Mouse (Mus musculus): ENCODE measurements around the gene Cyp4f18. TPM values are rescaled to one million over a fixed set of nuclear protein-coding genes. Genes with fewer than 3 reads are reported as not detected.
"Not testable (repeated sequence)": the region's sequence is repeated elsewhere in the genome, so short reads cannot be mapped to it uniquely, and the experiment has no call there.

Cyp4f18 gene
- 0.69 and 1.0 TPM in 2 replicates for polyA plus RNA-seq (2015; fragmentation: Nextera tagmentation; extraction: Ambion mirVana)

- no peak within 1 kb of the TSS for H3K27ac ChIP-seq (replicated peaks)
- 72% methylated on average over 3 of the region's 3 CpGs for WGBS
- no peak within 1 kb of the TSS for H3K9ac ChIP-seq
- H3K27me3 ChIP-seq: no peaks in the 10 kb centered on the region
- H3K9me3 ChIP-seq: no peaks in the 10 kb centered on the region
- no peak for ATAC-seq (ENCODE audit: low read depth)
- H3K4me2 ChIP-seq: no peak within 1 kb of the TSS
- H3K36me3 ChIP-seq: no peaks in the 10 kb centered on the region
- H3K4me3 ChIP-seq: no peak within 1 kb of the TSS
- H3K4me1 ChIP-seq (replicated peaks): no peaks in the 10 kb centered on the region
These were observed at the start of gene Cyp4f18 for GRCm38 (mm10) chr8:72009473-72009872. Cyp4f18 (minus strand) TSS chr8:72009626.

GRCm38 (mm10) chr8:72057643-72058042 lies 48.2 kb upstream of the Cyp4f18 start:
- H3K9me3 ChIP-seq; H3K4me3 ChIP-seq; H3K4me1 ChIP-seq (replicated peaks); H3K27ac ChIP-seq (replicated peaks); H3K27me3 ChIP-seq; H3K36me3 ChIP-seq; H3K9ac ChIP-seq; ATAC-seq (ENCODE audit: low read depth); H3K4me2 ChIP-seq: not testable (repeated sequence)
- WGBS: 87% methylated on average over 3 of the region's 4 CpGs

- not testable (repeated sequence) for H3K4me2 ChIP-seq; ATAC-seq (ENCODE audit: low read depth); H3K27me3 ChIP-seq; H3K9ac ChIP-seq; H3K4me3 ChIP-seq; H3K36me3 ChIP-seq; H3K27ac ChIP-seq (replicated peaks); H3K4me1 ChIP-seq (replicated peaks); H3K9me3 ChIP-seq
These were observed 45.2 kb upstream of the Cyp4f18 start for GRCm38 (mm10) chr8:72054633-72055032.

DNA sequence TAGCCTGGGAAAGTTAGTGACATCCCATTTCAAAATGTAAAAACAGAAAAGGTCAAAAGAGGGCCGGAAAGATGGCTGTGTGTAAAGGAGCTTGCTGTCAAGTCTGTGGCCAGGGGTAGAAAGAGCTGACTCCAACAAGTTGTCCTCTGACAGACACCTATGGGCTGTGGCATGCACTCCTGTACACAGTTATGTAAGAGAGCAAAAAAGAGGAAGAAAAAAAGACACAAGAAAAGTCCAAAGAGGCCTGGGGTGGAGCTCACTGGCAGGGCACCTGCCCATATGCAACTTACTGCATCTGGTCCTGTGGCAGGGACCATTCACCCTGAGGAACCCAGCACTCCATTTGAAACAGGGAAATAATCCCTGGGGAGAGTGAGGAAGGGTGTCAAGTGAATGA lies 33.1 kb upstream of the Cyp4f18 start:
- Histone ChIP-seq H3K4me1 (replicated peaks) (no peaks in the 10 kb centered on the region), H3K27me3 (no peaks in the 10 kb centered on the region), H3K9me3 (no peaks in the 10 kb centered on the region), H3K4me2 (no peak overlapping the region), H3K9ac (no peak overlapping the region), H3K27ac (replicated peaks) (no peak overlapping the region), H3K36me3 (no peaks in the 10 kb centered on the region), H3K4me3 (no peak overlapping the region)
- no peak for ATAC-seq (ENCODE audit: low read depth)
- 77% methylated on average over 1 of the region's 1 CpGs for WGBS

GRCm38 (mm10) chr8:72040918-72041317 lies 31.5 kb upstream of the Cyp4f18 start, which contains the start of gene Olfr372:
Olfr372 (plus strand) TSS chr8:72041218.
- H3K36me3 ChIP-seq; H3K27ac ChIP-seq (replicated peaks); H3K9ac ChIP-seq; ATAC-seq (ENCODE audit: low read depth); H3K4me1 ChIP-seq (replicated peaks); H3K9me3 ChIP-seq; H3K4me3 ChIP-seq; H3K4me2 ChIP-seq; H3K27me3 ChIP-seq: not testable (repeated sequence)
- WGBS: 78% methylated on average over 4 of the region's 4 CpGs

DNA sequence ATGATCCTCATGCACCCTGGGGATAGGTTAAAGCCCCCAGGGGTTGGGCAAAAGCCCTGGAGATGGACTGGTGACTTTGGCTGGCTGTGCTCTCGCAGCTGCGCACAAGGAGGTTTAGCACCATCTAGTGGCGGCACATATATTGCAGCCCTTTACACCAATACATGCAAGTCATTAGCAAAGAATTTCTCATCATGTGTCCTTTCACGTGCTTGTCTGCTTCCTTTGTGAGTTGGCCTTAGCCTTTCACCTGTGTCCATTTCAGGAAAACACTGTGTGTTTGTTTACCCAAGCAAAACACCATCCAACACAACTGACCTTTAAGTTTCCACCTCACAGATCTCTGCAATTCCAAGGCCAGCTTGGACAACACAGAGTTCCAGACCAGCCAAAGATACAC lies 23.5 kb upstream of the Cyp4f18 start:
- ATAC-seq (ENCODE audit: low read depth); H3K9ac ChIP-seq; H3K27me3 ChIP-seq; H3K4me2 ChIP-seq; H3K4me3 ChIP-seq; H3K36me3 ChIP-seq; H3K4me1 ChIP-seq (replicated peaks); H3K27ac ChIP-seq (replicated peaks); H3K9me3 ChIP-seq: not testable (repeated sequence)
- 60% methylated on average over 4 of the region's 4 CpGs for WGBS

- H3K9ac ChIP-seq; H3K4me3 ChIP-seq; H3K9me3 ChIP-seq; H3K27me3 ChIP-seq; H3K4me1 ChIP-seq (replicated peaks); ATAC-seq (ENCODE audit: low read depth); H3K4me2 ChIP-seq; H3K27ac ChIP-seq (replicated peaks); H3K36me3 ChIP-seq: not testable (repeated sequence)
- whole genome bisulfite sequencing: 19% methylated on average over 3 of the region's 9 CpGs
These were observed 15.5 kb upstream of the Cyp4f18 start for GRCm38 (mm10) chr8:72024886-72025285.

GRCm38 (mm10) chr8:72019816-72020215 lies 10.4 kb upstream of the Cyp4f18 start:
- Histone ChIP-seq H3K27ac (replicated peaks) (no peak overlapping the region), H3K9ac (no peak overlapping the region), H3K4me1 (replicated peaks) (no peaks in the 10 kb centered on the region), H3K4me2 (no peak overlapping the region), H3K4me3 (no peak overlapping the region), H3K27me3 (no peaks in the 10 kb centered on the region), H3K9me3 (no peaks in the 10 kb centered on the region), H3K36me3 (no peaks in the 10 kb centered on the region)
- WGBS: 52% methylated on average over 2 of the region's 2 CpGs
- no peak for ATAC-seq (ENCODE audit: low read depth)

DNA sequence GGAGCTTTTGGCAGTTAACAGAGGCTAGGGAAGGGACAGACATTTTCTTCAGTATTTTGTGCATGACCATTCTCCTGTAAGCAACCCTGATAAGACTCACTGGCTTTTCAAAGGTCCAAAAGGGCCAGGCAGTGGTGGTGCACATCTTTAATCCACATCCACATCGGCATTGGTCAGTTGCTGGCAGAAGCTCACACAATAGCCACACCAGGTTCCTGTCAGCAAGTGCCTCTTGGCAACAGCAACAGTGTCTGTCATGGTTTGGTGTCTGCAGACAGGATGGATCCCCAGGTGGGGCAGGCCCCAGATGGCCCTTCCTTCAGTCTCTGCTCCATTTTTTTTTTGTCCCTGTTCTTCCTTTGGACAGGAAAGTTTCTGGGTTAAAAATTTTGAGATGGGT lies 9.6 kb upstream of the Cyp4f18 start:
- WGBS: 72% methylated on average over 1 of the region's 1 CpGs
- not testable (repeated sequence) for H3K27ac ChIP-seq (replicated peaks); H3K36me3 ChIP-seq; H3K4me3 ChIP-seq; H3K9me3 ChIP-seq; H3K9ac ChIP-seq; H3K27me3 ChIP-seq; H3K4me2 ChIP-seq; ATAC-seq (ENCODE audit: low read depth); H3K4me1 ChIP-seq (replicated peaks)

DNA sequence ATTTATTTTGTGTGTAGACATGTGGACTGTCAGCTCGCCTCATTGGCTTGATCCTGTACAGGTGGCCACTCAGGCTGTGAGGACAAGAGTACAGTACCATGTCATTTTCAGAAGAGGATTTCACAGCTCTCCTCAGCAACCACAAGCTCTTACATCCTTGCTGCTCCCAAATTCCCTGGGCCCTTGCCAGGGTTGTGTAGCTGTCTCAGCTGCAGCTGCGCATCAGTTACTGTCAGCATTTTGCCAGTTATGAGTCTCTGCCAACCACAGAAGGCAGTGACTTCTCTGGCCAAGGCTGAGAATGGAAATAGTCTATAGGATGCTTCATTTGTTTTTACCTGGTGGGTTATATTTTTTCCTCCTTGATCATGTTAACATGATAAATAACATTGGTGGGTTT lies 8.7 kb upstream of the Cyp4f18 start:
- Histone ChIP-seq H3K27me3 (no peaks in the 10 kb centered on the region), H3K9me3 (no peaks in the 10 kb centered on the region), H3K4me3 (no peak overlapping the region), H3K36me3 (no peaks in the 10 kb centered on the region), H3K27ac (replicated peaks) (no peak overlapping the region), H3K4me1 (replicated peaks) (no peaks in the 10 kb centered on the region), H3K4me2 (no peak overlapping the region), H3K9ac (no peak overlapping the region)
- 81% methylated on average over 2 of the region's 2 CpGs for WGBS
- no peak for ATAC-seq (ENCODE audit: low read depth)

DNA sequence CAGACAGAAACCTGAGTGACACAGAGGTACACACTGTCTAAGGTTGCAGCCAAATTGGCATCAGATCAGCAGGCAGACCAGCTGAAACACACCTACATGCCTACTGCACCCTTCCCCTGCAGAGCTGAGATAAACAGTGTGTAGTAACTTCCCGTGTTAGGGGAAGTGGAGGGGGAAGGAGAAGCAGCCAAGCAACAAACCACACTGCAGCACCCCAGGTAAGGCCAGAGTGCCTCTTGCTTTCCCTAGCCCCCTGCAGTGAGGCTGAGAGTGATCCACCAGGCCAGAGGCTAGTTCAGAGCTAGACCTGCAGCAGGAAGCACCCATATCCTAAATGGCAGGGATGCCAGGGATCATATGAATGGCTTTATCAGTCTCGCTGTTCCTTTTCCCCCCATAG lies 7.9 kb upstream of the Cyp4f18 start:
- not testable (repeated sequence) for H3K4me3 ChIP-seq; H3K36me3 ChIP-seq; ATAC-seq (ENCODE audit: low read depth); H3K4me1 ChIP-seq (replicated peaks); H3K9ac ChIP-seq; H3K27ac ChIP-seq (replicated peaks); H3K27me3 ChIP-seq; H3K9me3 ChIP-seq; H3K4me2 ChIP-seq
- 72% methylated on average over 2 of the region's 2 CpGs for WGBS

- H3K4me3 ChIP-seq; H3K4me1 ChIP-seq (replicated peaks); ATAC-seq (ENCODE audit: low read depth); H3K9me3 ChIP-seq; H3K9ac ChIP-seq; H3K4me2 ChIP-seq; H3K36me3 ChIP-seq; H3K27ac ChIP-seq (replicated peaks); H3K27me3 ChIP-seq: not testable (repeated sequence)
- 71% methylated on average over 6 of the region's 6 CpGs for WGBS
These were observed 4.2 kb upstream of the Cyp4f18 start for GRCm38 (mm10) chr8:72013506-72014228.

DNA sequence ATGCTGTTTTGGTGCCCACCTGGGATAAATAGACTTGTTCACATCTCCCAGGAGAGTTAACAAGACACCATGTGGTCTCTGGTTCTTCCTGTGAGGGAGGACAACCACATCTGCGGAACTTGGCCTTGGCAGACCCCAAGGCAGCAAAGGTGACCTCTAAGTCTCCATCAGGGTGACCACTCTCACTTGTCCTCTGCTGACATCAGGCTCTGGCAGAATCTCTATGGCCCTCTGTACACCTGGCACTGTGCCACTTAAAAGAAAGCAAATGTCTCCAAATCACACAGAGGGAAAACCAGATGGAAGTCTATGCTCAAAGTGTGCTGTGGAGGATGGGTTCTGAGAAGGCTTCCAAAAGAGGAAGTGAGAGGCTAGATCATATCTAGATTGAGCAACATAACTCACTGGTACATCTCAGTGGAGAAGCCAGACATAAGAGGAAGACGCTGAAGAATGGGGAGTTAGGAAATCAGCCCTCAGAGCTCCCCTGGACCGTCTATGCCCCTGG lies 1.2 kb downstream of the Cyp4f18 start:
- Histone ChIP-seq H3K4me2 (no peak overlapping the region), H3K27ac (replicated peaks) (no peak overlapping the region), H3K27me3 (no peaks in the 10 kb centered on the region), H3K36me3 (no peaks in the 10 kb centered on the region), H3K4me1 (replicated peaks) (no peaks in the 10 kb centered on the region), H3K4me3 (no peak overlapping the region), H3K9me3 (no peaks in the 10 kb centered on the region), H3K9ac (no peak overlapping the region)
- ATAC-seq (ENCODE audit: low read depth): no peak
- WGBS: 84% methylated on average over 3 of the region's 3 CpGs
